Mouse (Mus musculus): ENCODE measurements around the gene Fetub.

- TF ChIP-seq GATA1 (IDR thresholded peaks at IDR 0.05; ENCODE audit: borderline replicate concordance, low read length) (no peak), FLI1 (IDR thresholded peaks at IDR 0.05; ENCODE audit: low read length) (no peak)
Observed at GRCm38 (mm10) chr16:22891733-22892154, 26.4 kb upstream of the Fetub start.

All from megakaryocyte, embryonic 14.5 days (primary cell).